Mouse (Mus musculus): ENCODE measurements around the gene Ctnnd2. TPM values are rescaled to one million over a fixed set of nuclear protein-coding genes. Genes with fewer than 3 reads are reported as not detected.

Gene Ctnnd2
- polyA plus RNA-seq, 1 experiment, result not detected

- TF ChIP-seq GATA1 (IDR thresholded peaks at IDR 0.05; ENCODE audit: low read length), result no peak
These were observed 703.1 kb downstream of the Ctnnd2 start for GRCm38 (mm10) chr15:30875523-30875922.

- TF ChIP-seq GATA1 (IDR thresholded peaks at IDR 0.05; ENCODE audit: low read length), result no peak
These were observed 712.4 kb downstream of the Ctnnd2 start for GRCm38 (mm10) chr15:30884692-30885334.

- TF ChIP-seq GATA1 (IDR thresholded peaks at IDR 0.05; ENCODE audit: low read length), result no peak
These were observed 713.0 kb downstream of the Ctnnd2 start for GRCm38 (mm10) chr15:30885410-30885809.

GRCm38 (mm10) chr15:30887559-30887958, 715.2 kb downstream of the Ctnnd2 start:
- TF ChIP-seq GATA1 (IDR thresholded peaks at IDR 0.05; ENCODE audit: low read length), result no peak

- TF ChIP-seq GATA1 (IDR thresholded peaks at IDR 0.05; ENCODE audit: low read length), result no peak
These were observed 719.6 kb downstream of the Ctnnd2 start for GRCm38 (mm10) chr15:30891986-30892385.

GRCm38 (mm10) chr15:30895063-30895462, 722.7 kb downstream of the Ctnnd2 start:
- no peak for TF ChIP-seq GATA1 (IDR thresholded peaks at IDR 0.05; ENCODE audit: low read length)

- no peak for TF ChIP-seq GATA1 (IDR thresholded peaks at IDR 0.05; ENCODE audit: low read length)
These were observed 724.9 kb downstream of the Ctnnd2 start for GRCm38 (mm10) chr15:30897342-30897741.

- TF ChIP-seq GATA1 (IDR thresholded peaks at IDR 0.05; ENCODE audit: low read length), result no peak
These were observed 735.6 kb downstream of the Ctnnd2 start for GRCm38 (mm10) chr15:30908027-30908426.

- TF ChIP-seq GATA1 (IDR thresholded peaks at IDR 0.05; ENCODE audit: low read length), result no peak
These were observed 741.0 kb downstream of the Ctnnd2 start for GRCm38 (mm10) chr15:30913360-30913759.

GRCm38 (mm10) chr15:30925838-30926237, 753.4 kb downstream of the Ctnnd2 start:
- TF ChIP-seq GATA1 (IDR thresholded peaks at IDR 0.05; ENCODE audit: low read length), result no peak

GRCm38 (mm10) chr15:30927632-30928031, 755.2 kb downstream of the Ctnnd2 start:
- TF ChIP-seq GATA1 (IDR thresholded peaks at IDR 0.05; ENCODE audit: low read length), result no peak

GRCm38 (mm10) chr15:30931906-30932305, 759.5 kb downstream of the Ctnnd2 start:
- TF ChIP-seq GATA1 (IDR thresholded peaks at IDR 0.05; ENCODE audit: low read length), result no peak

GRCm38 (mm10) chr15:30945863-30946262, 773.5 kb downstream of the Ctnnd2 start:
- TF ChIP-seq GATA1 (IDR thresholded peaks at IDR 0.05; ENCODE audit: low read length), result no peak

- no peak for TF ChIP-seq GATA1 (IDR thresholded peaks at IDR 0.05; ENCODE audit: low read length)
These were observed 786.1 kb downstream of the Ctnnd2 start for GRCm38 (mm10) chr15:30958513-30958912.

GRCm38 (mm10) chr15:30962421-30963160, 790.2 kb downstream of the Ctnnd2 start:
- TF ChIP-seq GATA1 (IDR thresholded peaks at IDR 0.05; ENCODE audit: low read length), result no peak

- TF ChIP-seq GATA1 (IDR thresholded peaks at IDR 0.05; ENCODE audit: low read length), result no peak
These were observed 791.7 kb downstream of the Ctnnd2 start for GRCm38 (mm10) chr15:30964046-30964445.

Measured in G1E-ER4 (cell line).